Mouse (Mus musculus) liver, postnatal 0 days (tissue): ENCODE measurements at regions not wholly inside any gene's neighbourhood (a gene's known extent, or its start where the extent isn't known, plus 50 kb on each side); places are given as distances from the start of the nearest gene placed in this dataset.

Experiments
- CTCF ChIP-seq: sonication (generic); IDR thresholded peaks from 2 replicates; pipeline ENCODE4 v1.5.1; 2016; ENCODE audit warnings: antibody characterized with exemption, low read depth
- EP300 ChIP-seq: IDR thresholded peaks from 2 replicates; pipeline ENCODE4 v1.6.1; 2016; ENCODE audit warnings: antibody characterized with exemption, low read depth, mild to moderate bottlenecking

GRCm38 (mm10) chr12:90440672-90441071 is 297.6 kb downstream of the Dio2 start:
- TF ChIP-seq EP300, result no peak
- TF ChIP-seq CTCF, result no peak
